Mouse (Mus musculus) left cerebral cortex, postnatal 14 days (tissue): ENCODE measurements around the gene Slc51a. TPM values are rescaled to one million over a fixed set of nuclear protein-coding genes. Genes with fewer than 3 reads are reported as not detected.
A peak's percentile ranks its signal among the peaks of the same experiment; 100 is the strongest.

Source experiments
- DNase-seq, 2 experiments: peaks; one replicate each; pipeline ENCODE4 v3.0.0; 2021 to 2022; ENCODE audit warnings: low spot score in 2 of 2, mixed read lengths in 1 of 2
- intact Hi-C: fragments of 180-260 bp; cut with DNase I; formaldehyde crosslinking; loops from one replicate; pipeline ENCODE4 v1.15.1; 2025
- long read RNA-seq, 2 experiments: library from polyadenylated mRNA; stranded (forward); transcript quantifications; one replicate each; pipeline ENCODE4 v2.0.0; 2021
- total RNA-seq, 2 experiments: library from RNA; stranded (reverse); gene quantifications; 2 replicates each; pipeline ENCODE4 v1.2.3; 2021

Gene Slc51a
- not detected for total RNA-seq
- long read RNA-seq, experiment 1: 0 reads
- long read RNA-seq, experiment 2: 0 reads

DNA sequence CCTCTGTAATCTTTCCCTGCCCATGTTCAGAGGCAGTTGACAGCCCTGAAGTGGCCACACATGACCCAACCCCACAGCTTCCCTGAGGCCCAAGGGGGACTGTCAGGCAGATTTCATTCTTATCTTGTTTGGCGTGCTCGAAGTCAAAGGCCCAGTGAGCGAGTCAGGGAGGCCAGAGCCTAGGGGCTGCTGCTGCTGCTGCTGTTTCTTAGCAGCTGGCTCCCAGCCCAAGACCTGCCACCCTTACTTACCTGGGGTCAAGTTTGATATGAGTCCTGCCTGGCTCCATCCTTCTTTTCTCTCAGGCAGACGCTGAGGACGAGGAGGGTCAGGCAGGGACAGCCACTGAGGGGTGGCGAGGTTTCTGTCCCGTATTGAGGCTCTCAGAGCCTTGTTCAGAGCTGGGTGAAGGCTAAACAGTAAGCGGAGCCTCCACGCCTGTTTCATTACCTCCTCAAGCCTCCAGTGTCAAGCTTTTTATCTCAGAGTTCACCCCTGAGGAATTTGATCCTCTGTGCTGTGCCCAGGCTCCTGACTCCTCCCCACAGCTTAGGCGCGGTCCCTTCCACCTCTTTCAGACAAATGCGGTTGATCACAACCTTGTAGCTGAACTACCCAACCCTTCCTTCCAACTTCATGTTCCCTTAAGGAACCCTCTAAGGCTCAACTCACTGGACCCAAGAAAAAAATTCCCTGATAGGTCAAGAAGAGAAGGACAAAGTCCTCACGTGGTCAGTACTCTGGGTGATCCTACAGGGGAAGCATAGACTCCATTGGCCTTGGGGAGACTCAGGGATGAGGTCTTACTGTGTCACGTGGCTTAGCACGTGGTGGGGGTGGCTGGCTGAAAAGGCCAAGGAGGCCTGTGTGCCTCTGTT is at the start of gene Slc51a:
Gene Slc51a, minus strand, starts transcription at position 646 of the 878 bp plus-strand sequence.
- no peak for DNase-seq
- intact Hi-C loops: no loop called here

DNA sequence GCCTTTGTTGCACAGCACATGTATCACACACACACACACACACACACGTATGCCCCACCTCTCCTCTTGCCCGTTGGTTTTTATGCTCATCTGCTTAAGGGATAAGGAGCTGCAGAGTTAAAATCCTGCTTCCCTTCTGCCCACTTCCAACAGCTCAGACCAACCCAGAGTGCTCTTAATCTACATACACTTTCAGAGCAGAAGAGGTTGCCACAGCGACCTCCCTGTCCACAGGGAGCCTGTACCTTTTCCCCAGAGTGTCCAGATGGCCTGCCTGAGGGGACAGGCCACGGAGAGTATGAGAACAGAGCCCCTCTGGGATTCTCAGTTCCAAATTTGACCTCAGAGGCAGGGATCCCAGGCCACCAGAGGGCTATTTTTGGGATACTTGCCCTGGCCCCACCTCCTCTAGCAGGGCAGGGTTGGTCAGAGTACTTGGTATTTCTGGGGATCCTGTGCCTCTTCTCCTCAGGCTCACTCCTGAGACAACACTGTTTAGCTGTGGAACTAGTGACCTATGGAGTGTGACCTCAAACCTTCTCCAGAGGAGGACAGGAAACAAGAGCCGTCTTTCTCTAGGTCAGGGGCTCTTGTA is 47.6 kb upstream of the Slc51a start:
- DNase-seq: no peak
- intact Hi-C loops: no loop called here

DNA sequence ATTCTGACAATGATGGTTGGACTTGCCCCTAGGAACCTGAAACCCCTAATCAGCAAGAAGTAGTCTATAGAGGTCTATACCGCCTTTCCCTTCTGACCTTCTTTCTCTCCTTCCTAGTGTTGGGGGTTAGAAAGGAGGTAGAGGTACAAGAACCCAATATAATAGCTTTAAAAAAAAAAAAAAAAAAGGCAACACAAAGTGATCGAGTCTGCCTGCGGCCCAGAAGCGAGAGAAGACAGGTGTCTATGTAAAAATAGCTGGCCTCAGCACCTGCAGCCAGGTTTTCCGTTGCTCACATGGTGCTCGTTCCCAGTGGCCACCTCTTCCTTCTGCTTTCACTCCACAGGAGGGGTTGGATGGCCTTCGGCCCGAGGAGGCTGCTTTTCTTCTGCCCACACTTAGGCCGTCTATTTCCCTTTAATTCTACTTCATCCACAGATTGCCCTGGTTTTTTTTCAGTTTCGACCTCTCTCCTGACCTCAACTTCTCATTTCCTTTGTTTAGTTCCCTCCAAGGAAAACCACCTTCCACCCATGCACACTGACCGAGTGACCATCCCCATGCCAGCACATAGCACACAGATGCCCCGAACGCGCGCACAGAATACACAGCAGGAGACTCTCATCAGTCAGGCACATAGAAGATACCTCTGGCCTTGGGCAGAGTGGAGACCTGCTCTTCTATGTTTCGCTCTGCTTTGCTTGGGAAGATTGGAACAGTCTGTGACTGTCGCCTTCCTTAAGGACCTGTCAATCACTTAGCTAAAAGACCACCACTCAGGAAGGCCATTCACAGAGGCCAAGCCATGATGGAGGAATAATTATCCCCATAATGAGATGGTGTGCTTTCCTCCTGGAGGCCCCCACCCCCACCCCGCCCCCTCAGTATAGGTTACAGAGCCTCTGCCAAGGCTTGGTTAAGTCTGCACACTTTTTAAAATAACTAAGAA is 45.5 kb upstream of the Slc51a start:
- intact Hi-C loops: no loop called here

DNA sequence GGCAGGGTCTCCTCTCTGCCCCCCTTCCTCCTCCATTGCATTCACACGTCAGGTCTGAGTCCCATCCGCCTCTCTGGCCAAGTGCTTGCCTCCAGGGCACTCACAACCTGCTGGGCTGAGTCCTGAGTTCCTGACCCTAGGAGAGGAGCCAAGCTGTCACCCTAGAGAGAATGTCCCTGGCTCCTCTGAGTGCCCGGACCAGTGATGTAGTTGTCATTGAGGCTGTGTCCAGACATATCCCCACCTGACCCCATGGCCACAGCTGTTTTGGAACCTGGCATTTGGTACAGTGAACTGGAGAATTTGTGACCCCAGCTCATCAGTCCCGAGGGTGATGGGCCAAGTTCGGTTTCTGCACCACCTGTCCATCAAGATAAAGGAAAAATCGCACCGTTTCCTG is 39.2 kb upstream of the Slc51a start:
- intact Hi-C loops: no loop called here
- no peak for DNase-seq

More for the DNA sequence above, 45.5 kb upstream of the Slc51a start:
- DNase-seq: no peak

DNA sequence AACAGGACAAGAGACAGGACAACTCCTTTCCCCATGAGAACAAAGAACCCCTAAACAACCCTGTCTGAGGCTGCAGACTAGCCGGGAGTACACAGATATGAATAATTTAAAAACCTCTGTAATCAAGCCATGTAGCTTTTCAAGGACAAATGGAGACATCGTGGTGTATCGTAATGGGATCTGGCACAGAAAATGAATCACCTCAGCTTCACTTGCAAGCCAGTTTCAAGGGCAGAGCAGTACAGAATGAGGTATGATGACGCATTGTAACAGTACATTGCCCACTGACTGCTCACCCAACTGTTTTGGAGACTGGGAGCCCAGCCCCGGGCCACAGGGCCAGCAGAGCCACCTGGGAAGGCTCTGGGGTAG is 36.6 kb upstream of the Slc51a start:
- intact Hi-C loops: no loop called here
- no peak for DNase-seq

DNA sequence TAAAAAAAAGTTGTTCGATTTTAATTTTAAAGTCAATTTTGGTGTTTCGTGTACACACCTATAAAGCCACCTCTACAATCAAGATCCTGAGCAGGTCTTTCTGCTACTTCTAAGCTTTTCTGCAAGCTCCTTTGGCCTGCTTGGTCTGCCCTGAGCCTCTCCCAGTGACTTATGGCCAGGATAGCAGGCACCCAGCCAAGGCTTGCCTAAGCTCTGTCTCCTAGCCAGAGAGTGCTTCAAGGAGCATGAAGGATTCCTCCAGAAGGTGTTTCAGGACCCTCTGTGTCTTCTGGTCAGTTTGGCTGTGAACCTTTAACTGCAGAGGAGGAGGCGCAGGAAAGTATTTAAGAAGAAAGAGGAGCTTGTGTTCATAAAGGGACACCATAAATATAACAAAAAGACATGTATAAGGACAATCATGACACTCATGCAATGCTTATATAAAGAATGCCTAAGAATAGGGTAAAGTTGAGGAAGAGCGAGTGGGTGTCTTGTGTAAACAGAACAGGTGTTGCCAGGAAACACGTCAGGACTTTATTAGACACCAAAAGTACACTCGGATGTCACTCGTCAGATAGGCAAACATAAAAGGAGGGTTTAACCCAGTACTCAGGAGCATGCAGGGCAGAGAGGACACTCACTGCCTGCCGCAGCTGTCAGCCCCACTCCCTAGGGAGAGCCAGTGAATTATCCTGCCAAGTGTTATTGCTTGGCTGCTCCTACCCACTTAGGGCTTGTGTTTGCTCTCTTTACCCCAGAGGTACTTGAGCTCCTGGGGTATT is 36.0 kb upstream of the Slc51a start:
- peak in 1 of 2 experiments; percentile 55 for DNase-seq
- intact Hi-C loops: no loop called here

DNA sequence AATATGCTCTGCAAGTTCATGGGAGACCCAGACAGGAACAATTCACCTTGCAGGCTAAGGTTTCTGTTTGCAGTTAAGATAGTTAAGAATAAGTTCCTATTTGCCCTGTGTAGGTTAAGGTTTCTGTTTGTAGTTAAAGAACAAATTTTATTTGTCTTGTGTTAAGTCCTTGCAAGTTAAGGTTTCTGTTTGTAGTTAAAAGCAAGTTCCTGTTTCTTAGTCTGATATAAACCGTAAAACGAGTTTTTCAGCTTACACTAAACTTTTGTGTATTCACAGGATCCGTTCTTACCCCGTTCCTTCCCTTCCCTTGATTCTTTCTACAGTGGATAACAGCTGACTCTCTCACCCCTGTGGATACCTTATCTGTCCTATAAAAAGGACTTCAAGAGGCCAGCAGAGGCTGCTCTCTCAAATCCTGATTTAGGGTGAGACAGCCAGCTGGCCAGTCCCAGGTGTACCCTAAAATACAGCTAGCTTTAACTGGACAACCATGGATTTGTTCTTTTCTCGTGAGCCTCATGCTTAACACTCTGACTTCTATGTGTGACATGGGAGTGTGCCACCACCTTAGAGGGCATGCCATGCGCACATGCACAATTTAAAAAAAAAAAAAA is 35.0 kb upstream of the Slc51a start:
- intact Hi-C loops: no loop called here
- DNase-seq: no peak

DNA sequence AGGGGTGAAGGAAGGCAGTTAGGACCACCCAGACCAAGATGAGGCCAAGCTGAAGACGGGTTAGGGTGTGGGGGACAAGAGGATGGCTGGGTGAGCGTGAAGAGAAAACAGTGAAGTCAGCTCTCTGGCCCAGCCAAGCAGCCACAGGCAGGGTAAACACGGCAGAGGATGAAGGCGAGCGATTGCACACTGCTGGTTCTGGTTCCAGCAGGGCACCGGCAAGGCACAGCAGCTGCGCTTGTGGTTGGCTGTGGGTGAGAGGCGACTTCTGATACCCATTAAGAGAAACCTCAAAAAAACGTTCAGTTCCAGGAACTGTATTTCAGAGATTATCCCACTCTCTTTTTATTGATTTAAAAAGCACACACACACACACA is 32.7 kb upstream of the Slc51a start:
- no peak for DNase-seq
- intact Hi-C loops: no loop called here

DNA sequence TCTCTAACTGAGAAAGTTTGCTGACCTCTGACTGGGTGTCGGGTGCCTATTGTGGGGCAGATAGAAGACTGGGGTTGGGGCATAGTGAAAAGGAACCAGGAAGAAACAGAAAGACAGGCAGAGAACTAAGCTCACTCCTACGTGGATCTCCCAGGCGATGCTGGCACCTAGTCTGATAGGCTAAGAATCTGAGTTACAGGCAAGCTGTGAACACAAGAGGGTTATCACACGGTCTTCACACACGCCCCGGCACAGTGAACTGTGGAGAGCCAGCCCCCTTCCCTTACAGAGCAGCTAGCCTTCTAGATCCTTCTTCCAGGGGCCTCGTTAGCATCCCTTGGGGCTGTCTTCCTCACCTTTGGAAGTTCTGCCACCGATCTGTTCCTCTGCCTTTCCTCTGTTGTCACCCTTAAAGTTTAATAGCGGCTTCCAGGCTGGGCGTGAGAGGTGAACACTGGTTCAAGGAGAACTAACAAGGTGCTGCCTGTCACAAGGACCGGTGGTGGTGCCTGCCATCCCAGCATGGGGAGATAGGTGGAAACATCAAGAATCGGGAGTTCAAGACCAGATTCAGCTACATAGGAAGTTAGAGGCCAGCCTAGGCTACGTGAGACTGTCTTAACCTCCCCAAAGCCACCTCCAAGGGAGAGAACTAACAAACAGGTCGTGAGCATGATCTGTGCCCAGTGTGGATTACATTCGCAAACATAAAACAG is 32.1 kb upstream of the Slc51a start:
- DNase-seq: no peak
- intact Hi-C loops: no loop called here

DNA sequence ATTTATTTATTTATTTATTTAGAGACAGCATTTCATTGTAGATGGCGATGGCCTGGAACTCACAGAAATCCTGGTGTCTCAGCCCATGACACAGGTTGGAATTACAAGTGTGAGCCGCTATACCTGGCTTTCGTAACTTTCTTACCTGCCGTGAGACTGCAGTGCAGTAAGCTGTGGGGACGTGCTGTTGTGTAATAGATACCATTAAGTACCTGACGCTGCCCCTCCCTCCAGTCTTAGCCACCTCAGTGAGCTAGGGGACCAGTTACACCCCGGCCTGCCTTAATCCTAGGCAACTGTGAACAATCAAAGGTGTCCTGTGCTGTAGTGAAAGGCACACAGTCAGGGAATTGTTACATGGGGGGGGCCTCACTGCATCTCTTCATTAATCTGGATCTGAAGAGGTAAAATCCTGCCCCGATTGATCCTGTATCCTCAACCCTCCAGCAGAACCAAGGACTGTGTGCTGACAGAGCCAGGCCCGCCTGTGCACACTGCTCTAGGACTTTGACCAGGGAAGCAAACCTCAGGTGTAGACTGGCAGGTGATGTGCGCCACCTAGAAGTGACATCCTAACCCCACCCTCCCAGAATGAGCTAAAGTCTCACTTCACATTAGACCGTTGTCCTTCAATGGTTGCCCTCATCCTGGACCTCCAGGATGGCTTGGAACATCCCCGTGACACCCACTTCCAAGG is 30.3 kb upstream of the Slc51a start:
- intact Hi-C loops: loop anchor here (2.0 kb wide), 1 partner anchor 91 kb away; the partner anchor contains the start of gene Tfrc
- no peak for DNase-seq

DNA sequence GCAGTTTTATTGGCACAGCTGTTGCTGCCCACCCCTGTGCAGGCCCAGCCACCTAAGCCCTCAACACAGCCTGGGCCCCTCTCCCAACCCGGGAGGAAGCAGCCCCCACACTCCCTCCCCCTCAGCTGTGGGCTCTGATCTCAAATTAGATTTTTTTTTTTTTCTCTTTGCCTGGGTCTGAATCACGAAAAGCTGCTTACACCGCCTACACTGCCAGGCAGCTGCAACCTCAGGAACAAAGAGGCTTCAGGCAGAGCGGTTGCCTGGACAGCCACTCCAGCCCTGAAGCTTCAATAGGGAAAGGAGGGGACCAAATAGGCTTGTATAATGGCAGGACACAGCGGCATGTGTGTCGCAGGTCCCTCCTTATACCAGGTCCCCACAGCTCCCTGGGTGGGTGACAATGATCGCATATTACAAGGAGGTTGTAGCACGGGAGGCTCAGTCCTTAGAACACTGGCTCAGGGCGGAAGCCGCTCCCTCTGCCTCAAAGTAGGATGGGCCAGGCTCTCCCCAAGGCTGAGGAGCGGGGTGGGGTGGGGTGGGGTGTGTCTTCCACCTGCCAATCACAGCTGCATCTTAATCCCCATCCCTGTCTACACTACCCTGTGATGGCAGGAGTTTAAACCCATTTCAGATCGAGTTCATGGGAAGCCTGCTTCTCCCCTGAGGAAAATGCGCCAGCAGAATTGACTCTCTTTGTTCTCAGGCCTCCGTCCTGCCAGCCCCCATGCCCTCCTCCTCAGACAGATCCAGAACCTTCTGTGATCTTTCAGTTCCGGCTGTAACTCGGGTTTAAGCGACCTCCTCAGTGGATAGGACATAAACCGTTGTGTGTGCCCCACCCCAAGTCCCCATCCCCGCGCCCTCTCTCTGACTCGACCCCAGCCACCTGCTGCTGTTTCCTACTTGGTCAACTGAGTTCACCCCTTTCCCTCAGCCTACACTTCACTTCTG is 28.6 kb upstream of the Slc51a start:
- intact Hi-C loops: loop anchor here (2.0 kb wide), 1 partner anchor 93 kb away; the partner anchor contains the start of gene Tfrc
- DNase-seq: peak; percentile 75 to 92

DNA sequence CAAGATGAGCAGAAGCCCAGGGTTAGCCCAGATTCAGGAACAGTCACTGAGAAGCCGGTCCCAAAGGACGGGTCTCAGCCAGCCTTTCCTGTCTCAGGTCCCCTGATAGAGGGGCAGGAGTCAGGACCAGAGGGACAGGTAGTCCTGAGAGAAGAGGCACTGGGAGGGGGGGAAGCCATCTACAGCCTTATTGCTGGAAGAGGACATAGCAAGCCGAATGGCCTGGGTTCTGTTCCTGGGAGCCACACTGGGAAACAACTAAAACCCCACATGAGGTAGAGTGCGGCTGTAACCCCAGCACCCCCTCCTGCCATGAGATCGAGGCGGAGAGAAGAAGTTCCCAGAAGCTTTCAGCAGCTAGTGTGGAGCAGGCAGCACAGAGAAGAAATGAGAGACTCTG is 26.3 kb upstream of the Slc51a start:
- intact Hi-C loops: no loop called here
- DNase-seq: no peak

DNA sequence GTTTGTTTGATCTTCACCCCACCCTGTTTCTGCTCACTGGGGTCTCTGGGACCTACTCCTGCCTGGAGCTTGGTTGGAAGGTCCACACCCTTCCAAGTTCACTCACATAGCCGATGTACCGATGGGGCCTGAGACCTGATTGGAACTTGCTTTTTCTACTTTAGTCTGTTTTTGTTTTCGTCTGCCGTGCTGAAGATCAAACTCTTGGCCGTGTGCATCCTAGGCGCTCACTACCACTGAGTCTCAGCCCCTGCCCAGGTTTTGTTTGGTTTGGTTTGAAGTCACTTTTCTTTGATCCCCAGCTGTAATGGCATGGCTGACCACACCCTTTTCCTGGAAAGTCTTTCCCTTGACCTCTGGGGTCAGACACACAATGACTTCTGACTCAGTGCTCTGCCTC is 25.7 kb upstream of the Slc51a start:
- DNase-seq: no peak
- intact Hi-C loops: no loop called here

DNA sequence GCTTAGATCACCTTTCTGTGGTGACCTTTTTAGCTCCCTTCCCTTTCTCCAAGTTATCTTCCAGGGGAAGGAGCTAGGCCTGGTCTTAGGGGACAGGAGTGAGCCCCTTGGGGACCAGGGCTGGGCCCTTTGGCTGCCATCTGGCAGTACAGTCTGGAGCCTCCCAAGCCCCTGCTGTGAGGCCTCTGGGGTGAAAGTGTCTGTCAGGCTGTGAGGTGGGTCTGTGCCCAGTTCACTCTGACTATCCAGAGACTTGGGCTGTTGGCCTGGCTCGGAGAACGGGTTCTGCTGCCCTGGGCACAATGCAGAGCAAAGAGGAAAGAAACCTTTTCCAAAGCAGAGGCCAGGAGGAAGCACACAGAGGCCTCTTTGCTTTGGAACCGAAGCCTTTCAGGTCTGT is 25.2 kb upstream of the Slc51a start:
- DNase-seq: no peak
- intact Hi-C loops: no loop called here

DNA sequence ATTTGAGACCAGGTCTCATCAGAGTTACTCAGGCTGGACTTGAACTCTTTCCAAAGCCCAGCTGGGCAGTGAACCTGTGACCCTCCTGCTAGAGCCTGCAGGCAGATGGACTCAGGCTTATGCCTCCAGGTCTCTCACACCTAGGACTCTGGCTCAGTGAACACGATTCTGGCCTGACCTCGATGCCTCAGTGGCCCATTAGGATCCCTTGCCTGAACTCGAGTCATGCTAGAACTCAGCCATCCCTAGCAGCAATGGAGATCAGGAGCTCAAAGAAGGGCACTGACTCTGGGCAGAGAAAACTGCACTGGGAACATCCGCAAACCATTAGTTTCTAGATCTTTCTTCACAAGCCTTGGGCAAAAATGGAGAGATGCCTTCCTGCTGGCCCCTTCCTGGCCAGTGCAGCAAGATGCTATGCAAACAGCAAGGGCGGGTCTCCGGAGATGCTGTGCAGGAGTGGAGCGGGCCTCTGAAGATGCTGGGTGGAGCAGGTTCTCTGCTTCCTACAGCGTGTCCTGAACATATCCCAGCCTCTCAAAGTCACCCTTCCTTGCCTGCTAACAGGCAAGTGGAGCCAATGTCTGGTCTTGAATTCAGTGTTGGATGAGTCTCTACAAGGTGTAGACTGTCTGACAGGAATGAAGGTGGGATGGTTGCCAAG is 24.3 kb upstream of the Slc51a start:
- no peak for DNase-seq

DNA sequence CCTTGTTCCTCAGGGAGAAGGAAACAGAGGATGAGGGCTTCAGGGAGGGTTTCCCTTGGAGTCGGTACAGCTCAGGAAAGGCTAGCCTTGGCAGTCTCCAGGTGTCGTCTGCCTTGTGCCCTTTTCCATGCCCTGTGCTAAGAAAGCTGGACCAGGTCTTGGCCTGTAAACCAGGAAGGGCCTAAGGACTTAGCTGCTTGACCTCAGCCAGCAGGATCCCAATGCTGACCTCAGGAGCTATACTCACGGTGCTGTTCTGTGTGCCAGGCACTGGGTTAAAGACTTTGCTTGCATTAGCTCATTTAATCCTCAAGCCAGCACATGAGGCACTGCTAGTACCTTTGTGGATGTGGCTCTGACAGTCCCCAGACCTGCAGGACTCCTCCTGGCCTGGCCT is 23.7 kb upstream of the Slc51a start:
- no peak for DNase-seq
- intact Hi-C loops: no loop called here

More for the DNA sequence above, 24.3 kb upstream of the Slc51a start:
- intact Hi-C loops: no loop called here
